Mouse (Mus musculus): Measurements from ENCODE around the gene Tfcp2. TPM values are rescaled to one million over a fixed set of nuclear protein-coding genes. Genes with fewer than 3 reads are reported as not detected.

Gene Tfcp2
- total RNA-seq (2015) (1.2 and 2.0 TPM in 2 replicates), total RNA-seq (2017) (3.8 and 4.0 TPM in 2 replicates)

DNA sequence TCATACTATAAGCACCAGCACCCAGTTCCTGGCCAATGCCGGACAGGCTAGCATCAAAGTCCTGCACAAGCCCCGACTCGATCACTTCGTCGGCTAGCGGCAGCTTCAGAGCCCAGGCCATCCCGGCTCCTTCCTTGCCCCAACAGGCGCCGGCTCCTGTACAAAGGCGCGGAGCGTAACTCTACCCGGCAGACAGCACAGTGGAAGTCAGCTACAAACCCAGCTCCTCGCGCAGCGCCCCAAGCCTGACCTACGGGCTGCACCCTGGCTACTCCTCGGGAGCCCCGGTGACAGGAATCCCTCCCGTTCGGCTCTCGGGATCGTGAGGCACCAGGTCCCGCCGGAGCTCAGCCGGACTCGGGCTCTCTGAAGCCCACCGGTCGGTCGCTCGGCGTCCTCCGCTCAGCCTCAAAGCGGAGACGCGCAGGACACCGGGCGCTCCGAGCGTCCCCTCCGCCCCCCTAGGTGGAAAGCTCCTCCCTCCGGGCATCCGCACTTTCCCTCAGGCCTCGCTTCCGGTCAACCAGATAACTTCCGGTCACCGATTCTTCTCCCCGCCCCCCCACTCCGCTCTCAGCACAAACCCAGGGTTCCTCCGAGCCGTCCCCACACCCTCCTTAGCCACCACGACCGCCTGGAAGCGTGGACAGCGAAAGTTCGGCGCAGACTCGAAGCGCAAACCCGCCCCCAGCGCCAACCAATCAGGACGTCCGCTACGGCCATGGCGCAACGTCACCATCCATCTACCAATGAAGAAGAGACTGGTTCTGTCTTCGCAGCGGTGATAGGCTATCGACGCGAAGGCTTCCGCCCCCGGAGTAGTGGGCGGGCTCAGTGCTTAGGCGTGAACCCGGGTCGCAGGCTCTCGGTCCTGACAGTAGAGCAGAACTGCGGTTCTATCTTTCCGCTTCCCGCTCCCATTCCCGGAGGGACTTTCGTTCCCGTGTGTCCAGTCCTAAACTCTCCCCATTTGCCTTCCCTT, at the start of gene Tfcp2:
Gene Tfcp2, minus strand, starts transcription at position 683 of the 982 bp plus-strand sequence.
- ATAC-seq (ENCODE audit: poor library complexity, severe bottlenecking) = peak; percentile 100

- ATAC-seq (ENCODE audit: poor library complexity, severe bottlenecking) = no peak
These were observed 49.0 kb upstream of the Tfcp2 start for GRCm38 (mm10) chr15:100600696-100601272.

DNA sequence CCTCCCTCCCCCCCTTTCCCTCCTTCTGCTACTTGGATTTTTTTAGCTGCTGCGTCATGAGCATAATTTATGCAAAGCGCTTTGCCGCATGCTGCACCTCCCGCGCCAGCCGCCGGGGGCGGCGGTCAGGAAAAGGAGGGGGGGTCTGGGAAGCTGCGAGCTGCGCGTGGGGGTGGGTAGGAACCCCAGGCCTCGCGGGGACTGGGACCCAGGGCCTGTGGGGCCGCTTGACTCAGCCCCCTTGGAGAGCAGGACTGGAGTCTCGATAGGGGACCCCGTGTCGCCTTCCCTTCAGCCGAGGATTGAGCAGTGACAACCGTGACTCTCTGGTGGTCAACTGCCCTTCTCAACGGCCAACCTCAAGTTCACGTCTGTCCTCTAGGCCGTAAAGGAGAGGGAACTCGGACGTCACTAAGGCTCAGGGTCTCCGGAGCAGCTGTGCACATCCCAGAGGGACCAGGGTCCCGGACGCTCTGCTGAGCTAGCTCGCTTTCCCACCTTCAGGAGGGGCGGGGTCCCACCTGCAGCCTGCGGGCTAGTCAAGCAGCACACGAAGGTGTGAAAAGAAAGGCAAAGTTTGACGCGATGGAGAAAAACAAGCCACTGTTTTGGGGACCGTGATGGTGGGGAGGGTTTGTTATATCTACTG, 48.4 kb upstream of the Tfcp2 start:
- peak; percentile 67 for ATAC-seq (ENCODE audit: poor library complexity, severe bottlenecking)

DNA sequence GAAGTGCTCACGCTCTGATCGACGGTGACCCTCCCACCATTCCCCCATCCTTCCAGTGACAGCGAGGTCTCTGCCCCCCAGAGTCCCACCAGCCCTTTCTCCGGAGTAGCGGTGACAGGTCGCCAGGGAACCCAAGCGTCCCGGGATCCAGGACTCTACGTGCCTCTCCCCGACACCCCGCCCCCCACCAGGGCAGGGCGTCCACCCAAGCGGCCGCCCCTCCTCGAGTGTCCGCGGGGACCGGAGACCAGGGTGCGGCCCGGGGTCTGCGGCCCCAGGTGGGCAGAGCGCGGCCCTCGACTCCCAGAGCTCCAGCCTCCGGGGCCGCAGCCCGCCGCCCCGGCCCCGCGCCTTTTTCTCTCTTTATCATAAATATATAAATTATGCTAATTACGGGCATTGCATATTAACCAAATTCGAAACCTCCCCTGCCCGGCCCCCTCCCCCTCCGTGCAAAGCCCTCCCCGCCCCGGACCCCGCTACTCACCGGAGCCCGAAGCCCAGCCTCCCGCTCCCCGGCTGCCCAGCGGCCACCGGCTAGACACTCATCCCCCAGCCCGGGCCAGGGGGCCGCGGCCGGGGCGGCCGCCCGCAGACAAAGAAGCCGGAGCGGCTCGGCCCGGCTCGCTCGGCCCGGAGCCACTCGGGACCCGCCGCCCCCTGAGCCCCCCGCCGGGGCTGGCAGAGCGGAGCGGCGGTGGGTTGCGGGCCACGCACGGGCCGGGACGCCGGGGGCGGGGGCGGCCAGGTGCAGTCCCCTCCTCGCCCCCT, 47.7 kb upstream of the Tfcp2 start, which contains the start of gene Pou6f1:
Gene Pou6f1, minus strand, starts transcription at position 709 of the 771 bp plus-strand sequence.
- no peak for ATAC-seq (ENCODE audit: poor library complexity, severe bottlenecking)

GRCm38 (mm10) chr15:100598883-100599275, 47.1 kb upstream of the Tfcp2 start:
- peak; percentile 36 for ATAC-seq (ENCODE audit: poor library complexity, severe bottlenecking)

DNA sequence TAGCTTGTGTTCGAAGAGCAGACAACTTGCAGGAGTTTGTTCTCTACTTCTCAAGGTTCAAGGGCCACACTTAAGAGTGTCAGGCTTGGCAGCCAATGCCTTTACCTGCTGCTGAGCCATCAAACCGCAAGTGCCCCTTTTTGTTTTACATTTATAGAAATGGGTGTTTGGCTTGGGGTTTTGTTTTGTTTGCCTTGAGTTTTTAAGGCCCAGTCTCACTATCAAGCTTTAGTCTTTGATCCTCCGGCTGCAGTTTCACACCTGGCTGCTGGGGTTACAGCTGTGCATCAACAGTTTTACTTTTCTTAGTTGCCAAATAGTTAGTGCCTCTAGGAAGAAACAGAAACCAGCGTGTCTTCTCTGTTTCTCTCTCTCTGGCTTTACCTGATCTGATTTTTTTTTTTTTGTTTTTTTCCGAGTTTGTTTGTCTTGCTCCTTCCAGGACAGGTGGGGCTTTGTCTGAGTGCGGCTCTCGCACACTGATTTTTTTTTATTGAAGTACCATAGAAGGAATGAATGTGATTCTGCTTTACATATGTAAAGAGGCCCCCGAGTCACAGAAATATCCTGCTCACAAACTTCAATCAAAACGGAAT, 46.6 kb upstream of the Tfcp2 start:
- no peak for ATAC-seq (ENCODE audit: poor library complexity, severe bottlenecking)

DNA sequence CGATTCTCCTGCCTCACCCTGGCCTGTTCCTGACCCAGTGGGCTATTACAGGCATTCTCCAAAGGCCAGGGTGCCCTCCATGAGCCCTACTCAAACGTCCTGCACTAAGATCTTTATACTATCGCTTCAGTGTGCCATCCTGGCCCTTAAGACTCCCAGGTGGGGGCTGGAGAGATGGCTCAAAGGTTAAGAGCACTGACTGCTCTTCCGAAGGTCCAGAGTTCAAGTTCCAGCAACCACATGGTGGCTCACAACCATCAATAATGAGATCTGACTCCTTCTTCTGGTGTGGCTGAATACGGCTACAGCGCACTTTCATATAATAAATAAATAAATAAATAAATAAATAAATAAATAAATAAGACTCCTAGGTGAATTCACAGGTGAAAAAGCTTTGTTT, 41.0 kb upstream of the Tfcp2 start:
- no peak for ATAC-seq (ENCODE audit: poor library complexity, severe bottlenecking)

- ATAC-seq (ENCODE audit: poor library complexity, severe bottlenecking) = no peak
These were observed 38.6 kb upstream of the Tfcp2 start for GRCm38 (mm10) chr15:100590436-100590835.

GRCm38 (mm10) chr15:100588297-100588696, 36.5 kb upstream of the Tfcp2 start:
- ATAC-seq (ENCODE audit: poor library complexity, severe bottlenecking) = no peak

DNA sequence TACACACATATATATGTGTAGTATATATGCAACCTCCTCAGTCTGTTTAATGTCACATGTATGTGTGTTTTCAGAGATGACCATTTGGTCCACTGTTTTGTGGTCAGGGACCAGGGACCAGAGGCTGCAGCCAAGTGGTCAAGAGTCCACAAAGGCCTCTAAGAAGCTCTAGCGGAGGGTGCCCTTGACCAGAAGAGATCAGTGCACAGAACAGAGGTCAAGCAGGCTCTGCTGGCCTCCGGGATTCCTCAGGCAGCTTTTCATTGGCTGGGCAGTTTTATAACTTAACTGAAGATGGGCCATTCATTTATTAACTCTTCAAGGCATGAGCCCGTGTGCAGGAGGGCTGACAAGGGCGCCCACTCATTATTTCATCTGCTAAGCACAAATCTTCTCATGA, 35.4 kb upstream of the Tfcp2 start:
- no peak for ATAC-seq (ENCODE audit: poor library complexity, severe bottlenecking)

GRCm38 (mm10) chr15:100585931-100586330, 34.1 kb upstream of the Tfcp2 start:
- ATAC-seq (ENCODE audit: poor library complexity, severe bottlenecking) = no peak

DNA sequence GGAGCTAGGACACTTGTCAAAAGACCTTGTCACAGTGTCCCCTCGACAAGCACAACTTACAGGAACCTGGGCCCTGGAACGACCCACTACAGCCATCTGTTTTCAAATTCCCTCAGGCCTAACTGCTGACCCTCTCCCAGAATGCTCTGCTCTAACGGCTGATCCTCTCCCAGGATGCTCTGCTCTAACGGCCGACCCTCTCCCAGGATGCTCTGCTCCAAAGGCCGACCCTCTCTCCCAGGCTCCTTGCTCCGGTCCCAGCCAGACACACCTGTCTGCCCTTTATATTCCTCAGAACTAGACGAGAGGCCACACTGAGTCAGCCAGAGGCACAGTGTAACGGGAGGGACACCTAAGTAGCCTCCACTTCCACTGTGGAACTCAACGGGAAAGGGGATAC, 28.3 kb upstream of the Tfcp2 start:
- ATAC-seq (ENCODE audit: poor library complexity, severe bottlenecking) = no peak

GRCm38 (mm10) chr15:100577972-100578371, 26.2 kb upstream of the Tfcp2 start:
- ATAC-seq (ENCODE audit: poor library complexity, severe bottlenecking) = no peak

- no peak for ATAC-seq (ENCODE audit: poor library complexity, severe bottlenecking)
These were observed 25.0 kb upstream of the Tfcp2 start for GRCm38 (mm10) chr15:100576810-100577209.

DNA sequence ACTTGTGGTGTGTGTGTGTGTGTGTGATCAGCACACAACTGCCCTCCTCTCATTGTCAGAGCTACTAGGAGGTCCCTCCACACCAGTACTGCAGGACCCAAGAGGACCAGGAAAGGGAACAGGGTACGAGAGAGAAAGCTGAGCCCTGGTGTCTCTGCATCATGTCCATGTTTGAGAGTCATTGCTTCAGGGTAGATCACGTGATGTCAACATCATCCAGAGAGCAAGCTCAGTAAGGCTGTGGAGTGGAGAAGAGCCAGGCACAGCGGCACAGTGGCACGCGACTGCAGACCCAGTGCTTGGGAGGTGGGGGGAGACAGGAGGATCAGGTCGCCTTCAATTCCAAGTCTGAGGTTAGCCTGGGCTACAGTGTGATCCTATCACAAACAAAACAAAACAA, 24.6 kb upstream of the Tfcp2 start:
- ATAC-seq (ENCODE audit: poor library complexity, severe bottlenecking) = no peak

- no peak for ATAC-seq (ENCODE audit: poor library complexity, severe bottlenecking)
These were observed 23.6 kb upstream of the Tfcp2 start for GRCm38 (mm10) chr15:100575366-100575765.

DNA sequence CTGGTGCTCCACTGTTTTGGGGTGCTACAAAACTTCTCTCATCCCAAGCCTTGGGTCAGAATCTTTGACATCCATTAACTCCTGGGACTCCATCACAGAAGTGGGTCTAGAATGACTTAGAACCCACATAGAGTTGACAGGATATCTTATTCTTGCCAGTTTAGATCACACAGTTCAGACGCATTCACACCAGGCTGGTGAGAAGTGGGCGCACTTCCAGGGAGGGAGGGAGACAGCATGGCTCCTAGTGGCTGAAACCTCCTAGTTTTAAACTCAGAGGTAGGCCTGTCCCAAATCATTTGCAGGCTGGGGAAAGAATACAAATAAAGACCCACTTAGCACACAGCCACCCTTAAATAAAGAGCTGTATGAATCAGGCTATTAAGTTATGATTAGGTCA, 22.6 kb upstream of the Tfcp2 start:
- ATAC-seq (ENCODE audit: poor library complexity, severe bottlenecking) = no peak

- no peak for ATAC-seq (ENCODE audit: poor library complexity, severe bottlenecking)
These were observed 22.1 kb upstream of the Tfcp2 start for GRCm38 (mm10) chr15:100573946-100574345.

DNA sequence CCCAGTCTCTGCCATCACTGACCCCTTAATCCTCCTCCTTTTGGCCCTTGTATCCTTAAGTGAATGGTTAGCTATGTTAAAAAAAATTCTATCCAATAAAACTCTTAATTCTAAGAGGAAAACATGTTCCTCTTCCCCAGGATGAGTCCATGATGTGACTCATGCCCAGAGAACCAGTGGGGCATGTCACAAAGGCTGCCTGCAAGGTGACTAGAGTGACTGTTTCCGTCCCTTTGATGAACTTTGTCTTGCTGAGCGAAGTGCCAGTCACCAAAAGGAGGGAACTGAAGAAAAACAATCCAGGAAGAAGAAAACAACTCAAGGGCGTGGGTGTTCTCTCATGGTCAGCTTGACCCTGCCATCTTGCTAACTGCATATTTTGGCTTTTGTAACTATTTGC, 17.4 kb upstream of the Tfcp2 start:
- ATAC-seq (ENCODE audit: poor library complexity, severe bottlenecking) = no peak

DNA sequence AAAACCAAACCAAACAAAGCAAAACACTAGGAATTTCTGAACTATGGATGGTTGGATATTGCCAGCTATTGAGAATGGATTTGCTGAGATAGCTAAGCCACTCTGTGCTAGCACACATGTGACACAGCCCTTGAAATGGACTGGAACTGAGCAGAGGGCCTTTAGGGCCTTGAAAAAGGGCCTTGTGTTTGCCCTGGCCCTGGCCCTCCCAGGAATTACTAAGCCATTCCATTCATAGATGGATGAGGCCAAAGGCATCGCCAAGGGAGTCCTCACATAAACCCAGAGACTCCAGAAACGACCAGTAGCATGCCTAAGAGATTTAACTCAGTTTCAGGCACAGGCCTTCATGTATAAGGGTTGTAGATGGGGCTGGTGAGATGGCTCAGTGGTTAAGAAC, 14.7 kb upstream of the Tfcp2 start:
- no peak for ATAC-seq (ENCODE audit: poor library complexity, severe bottlenecking)
